Comparison of ENCODE assay signal across 15 mouse cellular contexts in the genomic region with DNA sequence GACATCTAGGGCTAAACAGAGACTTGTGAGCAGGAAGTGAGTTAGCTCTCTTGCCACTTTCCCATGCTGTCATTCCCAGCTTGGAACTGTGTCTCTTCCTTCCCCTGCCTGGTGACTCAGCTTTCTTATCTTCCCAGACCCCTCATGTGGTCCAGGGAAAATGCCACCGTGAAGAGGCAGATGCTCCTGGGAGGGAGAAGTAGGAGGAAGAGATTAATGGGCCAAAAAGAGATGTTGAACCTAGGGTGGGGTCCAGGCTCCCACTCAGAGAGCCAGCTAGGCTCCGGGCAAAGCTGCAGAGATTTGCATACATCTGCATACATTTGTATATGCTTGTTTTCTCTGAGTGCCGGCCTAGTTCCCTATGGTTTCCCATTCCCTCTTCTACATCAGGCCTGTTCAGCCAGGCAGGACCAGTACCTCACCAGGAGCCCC. TPM values are rescaled to one million over a fixed set of nuclear protein-coding genes. Genes with fewer than 3 reads are reported as not detected.
A peak's percentile ranks its signal among the peaks of the same experiment; 100 is the strongest.
DNase-seq lines count a peak whose midpoint lies in the region; ATAC-seq lines count a peak whose summit lies in the region.
"Had no signal": no experiment of that assay in that cellular context is flagged by ENCODE, and none has a peak within 500 bp of the region (broad histone marks: within the 10 kb centered on the region; RNA-seq: fewer than 3 reads in every experiment).

No protein-coding gene starts in this region.

- H3K36me3 ChIP-seq in forebrain, embryonic 12.5 days (replicated peaks): no peaks in the 10 kb centered on the region
- no peaks in the 10 kb centered on the region for H3K36me3 ChIP-seq in forebrain, embryonic 11.5 days (ENCODE audit: control insufficient read depth, insufficient read depth, low read length)
- H3K36me3 ChIP-seq in neural tube, embryonic 12.5 days: no peaks in the 10 kb centered on the region
- H3K36me3 ChIP-seq in hindbrain, embryonic 13.5 days: no peaks in the 10 kb centered on the region
- H3K36me3 ChIP-seq: heart, embryonic 10.5 days; limb, embryonic 12.5 days had no signal

- H3K4me3 ChIP-seq in forebrain, embryonic 12.5 days (replicated peaks): no peak overlapping the region
- H3K4me3 ChIP-seq in forebrain, embryonic 11.5 days (ENCODE audit: low read depth, low read length): no peak overlapping the region
- no peak overlapping the region for H3K4me3 ChIP-seq in neural tube, embryonic 12.5 days
- no peak overlapping the region for H3K4me3 ChIP-seq in hindbrain, embryonic 13.5 days
- H3K4me3 ChIP-seq: heart, embryonic 10.5 days; limb, embryonic 12.5 days had no signal

- H3K4me2 ChIP-seq in forebrain, embryonic 12.5 days: no peak overlapping the region
- H3K4me2 ChIP-seq in forebrain, embryonic 11.5 days (ENCODE audit: low read depth, low read length, severe bottlenecking): no peak overlapping the region
- H3K4me2 ChIP-seq in neural tube, embryonic 12.5 days (replicated peaks): no peak overlapping the region
- H3K4me2 ChIP-seq in hindbrain, embryonic 13.5 days: no peak overlapping the region
- H3K4me2 ChIP-seq: limb, embryonic 12.5 days had no signal

- no peak overlapping the region for H3K9ac ChIP-seq in forebrain, embryonic 12.5 days
- no peak overlapping the region for H3K9ac ChIP-seq in forebrain, embryonic 11.5 days (ENCODE audit: low read length)
- H3K9ac ChIP-seq in neural tube, embryonic 12.5 days: no peak overlapping the region
- H3K9ac ChIP-seq in hindbrain, embryonic 13.5 days: 0 out of 2 replicates have a peak overlapping the region, but pooled peaks have one; percentile 29
- H3K9ac ChIP-seq: limb, embryonic 12.5 days had no signal

- WGBS in forebrain, embryonic 12.5 days: 9% methylated on average over 3 of the region's 3 CpGs
- WGBS in forebrain, embryonic 11.5 days: 10% methylated on average over 3 of the region's 3 CpGs
- 12% methylated on average over 3 of the region's 3 CpGs for WGBS in neural tube, embryonic 12.5 days
- WGBS in hindbrain, embryonic 13.5 days: 4% methylated on average over 3 of the region's 3 CpGs

- 0 out of 2 replicates have a peak overlapping the region, but pooled peaks have one; percentile 5 for H3K27ac ChIP-seq in forebrain, embryonic 12.5 days
- no peak overlapping the region for H3K27ac ChIP-seq in forebrain, embryonic 11.5 days (ENCODE audit: low read depth, low read length)
- no peak overlapping the region for H3K27ac ChIP-seq in neural tube, embryonic 12.5 days
- peak overlapping the region; percentile 77 for H3K27ac ChIP-seq in hindbrain, embryonic 13.5 days
- H3K27ac ChIP-seq: heart, embryonic 10.5 days; limb, embryonic 12.5 days had no signal

- DNase-seq in forebrain, embryonic 11.5 days (ENCODE audit: low spot score): no peak
- no peak for DNase-seq in neural tube, embryonic 10.5 days (ENCODE audit: extremely low spot score, low spot score)
- no peak for DNase-seq in thymus, adult 18-20 months
- no peak for DNase-seq in testis, postnatal 14 days (ENCODE audit: low spot score)
- DNase-seq in urinary bladder, postnatal 10 days (ENCODE audit: low spot score): no peak
- DNase-seq: adrenal gland, postnatal 36 days; cerebellum, adult 8-10 months; lung, adult 18-20 months; thymus, postnatal 25 days had no signal

- peak; percentile 58; the same call in 1 of the 2 replicates for ATAC-seq in forebrain, embryonic 12.5 days (ENCODE audit: low FRiP score)
- ATAC-seq in forebrain, embryonic 11.5 days (replicated peaks; ENCODE audit: low FRiP score): no peak
- peak; percentile 46; the same call in 1 of the 2 replicates for ATAC-seq in neural tube, embryonic 12.5 days (ENCODE audit: low FRiP score, low read depth)
- 0 out of 2 replicates have a peak, but pooled peaks have one; percentile 18 for ATAC-seq in hindbrain, embryonic 13.5 days (ENCODE audit: low FRiP score)
- ATAC-seq: intestine, postnatal 0 days had no signal

- peaks cover 25% of the 10 kb centered on the region for H3K4me1 ChIP-seq in forebrain, embryonic 12.5 days
- peaks cover 2% of the 10 kb centered on the region; the same call in 1 of the 2 replicates for H3K4me1 ChIP-seq in forebrain, embryonic 11.5 days (replicated peaks; ENCODE audit: control insufficient read depth, insufficient read depth, low read length)
- H3K4me1 ChIP-seq in neural tube, embryonic 12.5 days: peaks cover 32% of the 10 kb centered on the region
- peaks cover 46% of the 10 kb centered on the region for H3K4me1 ChIP-seq in hindbrain, embryonic 13.5 days (replicated peaks)

- no peaks in the 10 kb centered on the region for H3K27me3 ChIP-seq in forebrain, embryonic 12.5 days
- H3K27me3 ChIP-seq in forebrain, embryonic 11.5 days (ENCODE audit: control insufficient read depth, insufficient read depth, low read length): no peaks in the 10 kb centered on the region
- no peaks in the 10 kb centered on the region for H3K27me3 ChIP-seq in neural tube, embryonic 12.5 days (replicated peaks)
- H3K27me3 ChIP-seq in hindbrain, embryonic 13.5 days: no peaks in the 10 kb centered on the region
- H3K27me3 ChIP-seq: limb, embryonic 12.5 days had no signal

- no peaks in the 10 kb centered on the region for H3K9me3 ChIP-seq in forebrain, embryonic 12.5 days
- H3K9me3 ChIP-seq in forebrain, embryonic 11.5 days (ENCODE audit: control insufficient read depth, low read length): no peaks in the 10 kb centered on the region
- no peaks in the 10 kb centered on the region for H3K9me3 ChIP-seq in neural tube, embryonic 12.5 days
- H3K9me3 ChIP-seq in hindbrain, embryonic 13.5 days: no peaks in the 10 kb centered on the region
- H3K9me3 ChIP-seq: heart, embryonic 10.5 days; limb, embryonic 12.5 days had no signal

RNA-seq across cellular contexts. Expression of gene Nav1, which starts 30.5 kb away (rescaled TPM):
- 32.4 and 37.9 TPM in 2 replicates for polyA plus RNA-seq in forebrain, embryonic 12.5 days (2016; fragmentation: Nextera tagmentation; extraction: Ambion mirVana)
- 23.4 and 26.9 TPM in 2 replicates for polyA plus RNA-seq in forebrain, embryonic 11.5 days (2014; fragmentation: Nextera tagmentation; extraction: Ambion mirVana)
- polyA plus RNA-seq in neural tube, embryonic 12.5 days (2016; fragmentation: Nextera tagmentation; extraction: Ambion mirVana): 28.4 and 29.9 TPM in 2 replicates
- polyA plus RNA-seq in hindbrain, embryonic 13.5 days (2015; fragmentation: Nextera tagmentation; extraction: Ambion mirVana): 42.3 and 42.6 TPM in 2 replicates

Comparison
In these comparisons a context has a peak if more than half of its experiments do, and no peak if none do; other contexts are left out.
1. H3K27ac ChIP-seq: peak in forebrain, embryonic 12.5 days (single experiment) and hindbrain, embryonic 13.5 days (single experiment); none in forebrain, embryonic 11.5 days (single experiment) and neural tube, embryonic 12.5 days (single experiment).